Mouse (Mus musculus) CH12.LX (cell line): Measurements from ENCODE around the gene Casp14.

Experiments
- CHD1 ChIP-seq: IDR thresholded peaks from 2 replicates; pipeline ENCODE4 v1.6.1; 2012; ENCODE audit warnings: low read depth, low read length, improper control_type of control experiment, inconsistent platforms
- E2F4 ChIP-seq: IDR thresholded peaks from 2 replicates; pipeline ENCODE4 v1.6.1; 2011; ENCODE audit warnings: low read depth, low read length, improper control_type of control experiment; ENCODE audit not compliant: insufficient replicate concordance
- EP300 ChIP-seq: IDR thresholded peaks from 2 replicates; pipeline ENCODE4 v1.6.1; 2011; ENCODE audit warnings: low read length, improper control_type of control experiment
- MAZ ChIP-seq: IDR thresholded peaks from 2 replicates; pipeline ENCODE4 v1.6.1; 2012; ENCODE audit warnings: low read depth, mild to moderate bottlenecking, inconsistent platforms, low read length, improper control_type of control experiment, moderate library complexity
- NELFE ChIP-seq: IDR thresholded peaks from 2 replicates; pipeline ENCODE4 v1.6.1; 2011; ENCODE audit warnings: low read depth, low read length, improper control_type of control experiment
- NRF1 ChIP-seq: IDR thresholded peaks from 2 replicates; pipeline ENCODE4 v1.6.1; 2014; ENCODE audit warnings: low read depth, mild to moderate bottlenecking, inconsistent platforms, low read length, improper control_type of control experiment, moderate library complexity
- POLR2A ChIP-seq: IDR thresholded peaks from 2 replicates; pipeline ENCODE4 v1.6.1; 2011; ENCODE audit warnings: low read depth, mild to moderate bottlenecking, improper control_type of control experiment, low read length
- TCF12 ChIP-seq: IDR thresholded peaks from 2 replicates; pipeline ENCODE4 v1.6.1; 2014; ENCODE audit warnings: low read depth, mild to moderate bottlenecking, inconsistent platforms, low read length, improper control_type of control experiment
- UBTF ChIP-seq: IDR thresholded peaks from 2 replicates; pipeline ENCODE4 v1.6.1; 2012; ENCODE audit warnings: low read depth, mild to moderate bottlenecking, inconsistent platforms, low read length, improper control_type of control experiment, moderate library complexity

DNA sequence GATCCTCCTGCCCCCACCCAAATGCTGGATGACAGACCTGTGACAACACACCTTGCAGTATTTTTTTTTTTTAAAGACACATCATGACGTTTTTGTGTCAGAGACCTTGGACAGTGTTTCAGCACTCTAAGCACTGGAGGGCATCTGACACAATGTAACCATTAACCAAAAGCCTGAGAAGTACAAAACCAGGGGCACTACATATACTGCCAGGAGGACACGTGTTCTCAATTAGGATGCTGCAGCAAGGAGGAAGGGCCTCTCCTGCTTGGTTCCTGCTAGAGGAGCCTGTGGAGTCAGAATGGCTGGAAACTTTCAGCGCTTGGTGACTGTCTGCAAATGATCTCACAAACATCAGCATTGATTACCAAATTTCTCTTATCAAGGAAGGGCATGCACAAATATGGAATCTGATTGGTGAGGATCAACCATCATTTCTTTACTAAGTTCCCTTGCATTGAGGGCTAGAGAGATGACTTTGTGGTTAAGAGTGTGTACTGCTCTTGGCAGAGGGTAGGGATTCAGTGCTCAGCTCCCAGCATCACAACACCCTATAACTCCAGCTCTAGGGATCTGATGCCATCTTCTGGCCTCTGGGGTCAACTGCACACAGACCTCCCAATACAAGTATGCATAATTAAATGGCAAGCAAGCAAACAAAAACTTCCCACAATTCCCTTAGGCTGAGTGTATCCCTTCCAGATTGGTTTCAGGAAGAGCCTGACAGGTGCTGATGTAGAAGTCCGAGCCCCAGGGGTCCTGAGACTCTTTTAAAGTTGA, 27.5 kb upstream of the Casp14 start:
- no peak for TF ChIP-seq NRF1
- TF ChIP-seq UBTF = no peak
- no peak for TF ChIP-seq EP300
- no peak for TF ChIP-seq E2F4
- no peak for TF ChIP-seq TCF12
- no peak for TF ChIP-seq CHD1
- no peak for TF ChIP-seq POLR2A
- no peak for TF ChIP-seq MAZ
- no peak for TF ChIP-seq NELFE
